Mouse (Mus musculus) stomach, postnatal 0 days (tissue): ENCODE measurements at regions not wholly inside any gene's neighbourhood (a gene's known extent, or its start where the extent isn't known, plus 50 kb on each side); places are given as distances from the start of the nearest gene placed in this dataset.

Experiments
- CTCF ChIP-seq: IDR thresholded peaks from 2 replicates; pipeline ENCODE4 v1.5.1; 2016; ENCODE audit warnings: antibody characterized with exemption, low read depth, mild to moderate bottlenecking, moderate library complexity
- EP300 ChIP-seq: optimal IDR thresholded peaks from 2 replicates; pipeline ENCODE3; 2016; ENCODE audit warnings: antibody characterized with exemption

- TF ChIP-seq CTCF (no peak), EP300 (no peak)
These were observed 64.0 kb upstream of the Sall4 start for GRCm38 (mm10) chr2:168831740-168832139.
